Mouse (Mus musculus) spleen, embryonic (tissue): ENCODE results near the gene Dnah17.

Source experiments
- CTCF ChIA-PET: fragments of 350-600 bp; sonication (Branson Sonifier 250); formaldehyde crosslinking; loops from one replicate; lab custom pipeline; 2022; lab: Charles Lee

The Dnah17 gene

GRCm38 (mm10) chr11:117977694-117978360 lies 152.6 kb downstream of the Dnah17 start:
- CTCF ChIA-PET = no interaction called here

GRCm38 (mm10) chr11:117976081-117976582 lies 154.3 kb downstream of the Dnah17 start:
- CTCF ChIA-PET = interaction anchor here (0.6 kb wide), 1 partner anchor 23 kb away, joined by 6 read pairs; no protein-coding TSS in a partner anchor

GRCm38 (mm10) chr11:117975211-117975967 lies 155.0 kb downstream of the Dnah17 start:
- CTCF ChIA-PET = interaction anchor here (0.6 kb wide), 1 partner anchor 35 kb away, joined by 11 read pairs; no protein-coding TSS in a partner anchor

GRCm38 (mm10) chr11:117974327-117975125 lies 155.9 kb downstream of the Dnah17 start:
- CTCF ChIA-PET = interaction anchor here (0.6 kb wide), 2 partner anchors 34 to 50 kb away, joined by 3 to 11 read pairs; no protein-coding TSS in a partner anchor

- CTCF ChIA-PET = interaction anchor here (0.6 kb wide), 1 partner anchor 49 kb away, joined by 3 read pairs; no protein-coding TSS in a partner anchor
These were observed 156.9 kb downstream of the Dnah17 start for GRCm38 (mm10) chr11:117973569-117973968.

- CTCF ChIA-PET = interaction anchor here (0.6 kb wide), 2 partner anchors 23 to 32 kb away, joined by 3 read pairs; no protein-coding TSS in a partner anchor
These were observed 157.5 kb downstream of the Dnah17 start for GRCm38 (mm10) chr11:117972656-117973558.
